Mouse (Mus musculus) lung, adult 18-20 months (tissue): ENCODE data around the gene Ppef2.
"Not testable (repeated sequence)": the region's sequence is repeated elsewhere in the genome, so short reads cannot be mapped to it uniquely, and the experiment has no call there.

Experiments used
- DNase-seq, 2 experiments: peaks; one replicate each; pipeline ENCODE4 v3.0.0; 2022; ENCODE audit warnings: mixed read lengths in 2 of 2

Ppef2 gene

GRCm38 (mm10) chr5:92234939-92235557 lies 21.0 kb downstream of the Ppef2 start:
- DNase-seq, result peak in 1 of 2 experiments; percentile 21

GRCm38 (mm10) chr5:92233366-92233765 lies 22.7 kb downstream of the Ppef2 start:
- DNase-seq, result no peak

GRCm38 (mm10) chr5:92231836-92232235 lies 24.2 kb downstream of the Ppef2 start:
- no peak for DNase-seq

GRCm38 (mm10) chr5:92230306-92230705 lies 25.8 kb downstream of the Ppef2 start:
- no peak for DNase-seq

GRCm38 (mm10) chr5:92229514-92229913 lies 26.6 kb downstream of the Ppef2 start:
- no peak for DNase-seq

- no peak for DNase-seq
Observed at GRCm38 (mm10) chr5:92228776-92229175, 27.3 kb downstream of the Ppef2 start.

- no peak for DNase-seq
Observed at GRCm38 (mm10) chr5:92227782-92228181, 28.3 kb downstream of the Ppef2 start.

GRCm38 (mm10) chr5:92220287-92220902 lies 35.7 kb downstream of the Ppef2 start:
- no peak for DNase-seq

- DNase-seq, result no peak
Observed at GRCm38 (mm10) chr5:92219826-92220225, 36.3 kb downstream of the Ppef2 start.

- no peak for DNase-seq
Observed at GRCm38 (mm10) chr5:92218915-92219793, 36.9 kb downstream of the Ppef2 start.

GRCm38 (mm10) chr5:92215308-92215707 lies 40.8 kb downstream of the Ppef2 start, which contains the start of gene U90926:
Gene U90926 (minus strand): TSS chr5:92215408.
- no peak for DNase-seq

- no peak for DNase-seq
Observed at GRCm38 (mm10) chr5:92212231-92212630, 43.8 kb downstream of the Ppef2 start.

- DNase-seq, result no peak
Observed at GRCm38 (mm10) chr5:92210205-92210604, 45.9 kb downstream of the Ppef2 start.

- DNase-seq, result no peak
Observed at GRCm38 (mm10) chr5:92206121-92206520, 50.0 kb downstream of the Ppef2 start.

GRCm38 (mm10) chr5:92205706-92206105 lies 50.4 kb downstream of the Ppef2 start:
- peak; percentile 19 to 56 for DNase-seq

- no peak for DNase-seq
Observed at GRCm38 (mm10) chr5:92205184-92205583, 50.9 kb downstream of the Ppef2 start.

- no peak for DNase-seq
Observed at GRCm38 (mm10) chr5:92204162-92205036, 51.7 kb downstream of the Ppef2 start.

GRCm38 (mm10) chr5:92198266-92198665 lies 57.8 kb downstream of the Ppef2 start:
- no peak for DNase-seq

GRCm38 (mm10) chr5:92196895-92197811 lies 58.9 kb downstream of the Ppef2 start:
- no peak for DNase-seq

- not testable (repeated sequence) for DNase-seq
Observed at GRCm38 (mm10) chr5:92195716-92196115, 60.4 kb downstream of the Ppef2 start.

GRCm38 (mm10) chr5:92188881-92189483 lies 67.1 kb downstream of the Ppef2 start:
- no peak for DNase-seq
